Mouse (Mus musculus) R1 (cell line): ENCODE data around the gene Dmrt1.
A peak's percentile ranks its signal among the peaks of the same experiment; 100 is the strongest.

Source experiments
- DNase-seq: peaks from one replicate; pipeline ENCODE4 v3.0.0-alpha.2; 2018; ENCODE audit warnings: low read depth, low spot score

Dmrt1 gene

GRCm38 (mm10) chr19:25622291-25623251, 117.2 kb downstream of the Dmrt1 start:
- DNase-seq: peak; percentile 64

- peak; percentile 54 for DNase-seq
Observed at GRCm38 (mm10) chr19:25628490-25628889, 123.1 kb downstream of the Dmrt1 start.

- no peak for DNase-seq
Observed at GRCm38 (mm10) chr19:25635119-25635518, 129.7 kb downstream of the Dmrt1 start.

- peak; percentile 70 for DNase-seq
Observed at GRCm38 (mm10) chr19:25635622-25636244, 130.3 kb downstream of the Dmrt1 start.

GRCm38 (mm10) chr19:25638766-25639361, 133.4 kb downstream of the Dmrt1 start:
- DNase-seq: no peak

- DNase-seq: no peak
Observed at GRCm38 (mm10) chr19:25641786-25642185, 136.4 kb downstream of the Dmrt1 start.

GRCm38 (mm10) chr19:25647136-25647535, 141.7 kb downstream of the Dmrt1 start:
- DNase-seq: no peak

- no peak for DNase-seq
Observed at GRCm38 (mm10) chr19:25648701-25649100, 143.3 kb downstream of the Dmrt1 start.

GRCm38 (mm10) chr19:25650474-25650873, 145.1 kb downstream of the Dmrt1 start:
- DNase-seq: no peak

GRCm38 (mm10) chr19:25652560-25652959, 147.1 kb downstream of the Dmrt1 start:
- no peak for DNase-seq
